Comparison of ENCODE assay signal across 9 mouse cellular contexts in the genomic region with DNA sequence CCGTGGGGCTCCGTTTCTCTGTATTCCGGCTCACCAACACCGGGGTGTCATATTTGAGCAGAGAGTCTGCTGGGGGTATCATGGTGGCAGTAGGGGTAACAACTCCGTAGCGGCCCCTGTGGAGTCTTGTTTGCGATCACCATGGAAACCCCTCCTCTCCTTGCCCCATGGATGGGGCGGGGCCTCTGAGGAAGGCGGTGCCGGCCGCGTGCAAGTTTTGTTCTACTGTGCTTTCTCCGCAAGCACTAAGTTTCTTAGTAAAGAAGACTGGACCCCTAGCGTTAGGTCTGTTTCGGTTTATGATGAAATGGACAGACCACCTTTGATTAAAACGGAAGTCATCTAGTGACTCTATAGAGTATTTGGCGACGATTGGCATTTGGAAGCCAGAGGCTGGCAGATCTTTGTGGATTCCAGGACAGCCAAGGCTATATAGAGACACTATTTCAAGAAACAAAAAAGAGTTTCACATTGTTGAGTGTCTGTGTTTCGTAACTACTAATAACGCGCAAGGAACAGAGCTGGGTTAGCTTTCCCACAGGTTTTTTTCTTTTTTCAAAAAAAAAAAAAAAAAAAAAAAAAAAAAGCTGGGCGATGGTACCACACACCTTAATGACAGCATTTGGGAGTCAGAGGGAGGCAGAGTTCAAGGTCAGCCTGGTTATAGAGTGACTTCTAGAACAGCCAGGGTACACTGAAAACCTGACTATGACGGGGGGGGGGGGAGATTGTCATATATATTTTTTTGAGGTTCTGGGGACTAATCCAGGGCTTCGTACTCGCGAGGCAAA. TPM values are rescaled to one million over a fixed set of nuclear protein-coding genes. Genes with fewer than 3 reads are reported as not detected.
DNase-seq lines count a peak whose midpoint lies in the region; ATAC-seq and TF ChIP-seq lines count a peak whose summit lies in the region.
"Had no signal": no experiment of that assay in that cellular context is flagged by ENCODE, and none has a peak within 500 bp of the region (broad histone marks: within the 10 kb centered on the region; RNA-seq: fewer than 3 reads in every experiment).

A gene (minus strand): TSS at position 187 of the 791 bp plus-strand sequence.

- no peak for TF ChIP-seq POLR2A in ES-Bruce4 (IDR thresholded peaks at IDR 0.05; ENCODE audit: insufficient read depth, low read length)
- no peak for TF ChIP-seq POLR2A in bone marrow macrophage, adult 2 months (IDR thresholded peaks at IDR 0.05; ENCODE audit: borderline replicate concordance, low read depth, low read length)

- peak; percentile 76 for DNase-seq in thymus, postnatal 14 days

- H3K4me2 ChIP-seq in heart, embryonic 15.5 days: peak within 1 kb of the TSS; percentile 88
- peak within 1 kb of the TSS; percentile 90 for H3K4me2 ChIP-seq in kidney, embryonic 16.5 days (replicated peaks; ENCODE audit: low read depth, low read length)
- peak within 1 kb of the TSS; percentile 89 for H3K4me2 ChIP-seq in lung, embryonic 16.5 days (ENCODE audit: low read depth, low read length)

- no peak for TF ChIP-seq EP300 in ES-Bruce4 (IDR thresholded peaks at IDR 0.05; ENCODE audit: insufficient read depth, low read depth, low read length)

- 4% methylated on average over 26 of the region's 26 CpGs for WGBS in heart, embryonic 15.5 days
- WGBS in kidney, embryonic 16.5 days: 2% methylated on average over 26 of the region's 26 CpGs
- 2% methylated on average over 26 of the region's 26 CpGs for WGBS in lung, embryonic 16.5 days

- H3K9ac ChIP-seq in ES-Bruce4 (ENCODE audit: low read depth, poor library complexity, severe bottlenecking): peak within 1 kb of the TSS; percentile 82
- H3K9ac ChIP-seq in heart, embryonic 15.5 days: peak within 1 kb of the TSS; percentile 84
- H3K9ac ChIP-seq in kidney, embryonic 16.5 days (replicated peaks; ENCODE audit: low read length): peak within 1 kb of the TSS; percentile 93
- peak within 1 kb of the TSS; percentile 94 for H3K9ac ChIP-seq in lung, embryonic 16.5 days (ENCODE audit: low read length)

- H3K36me3 ChIP-seq in ES-Bruce4 (ENCODE audit: control insufficient read depth, insufficient read depth, low read length, poor library complexity, severe bottlenecking): peaks cover 13% of the 10 kb centered on the region
- peaks cover 22% of the 10 kb centered on the region for H3K36me3 ChIP-seq in heart, embryonic 15.5 days
- peaks cover 13% of the 10 kb centered on the region for H3K36me3 ChIP-seq in kidney, embryonic 16.5 days (ENCODE audit: insufficient read depth, low read length)
- H3K36me3 ChIP-seq in lung, embryonic 16.5 days (ENCODE audit: control insufficient read depth, insufficient read depth, low read length): peaks cover 18% of the 10 kb centered on the region

- H3K4me3 ChIP-seq in ES-Bruce4 (ENCODE audit: low read depth, low read length): peak within 1 kb of the TSS; percentile 100
- H3K4me3 ChIP-seq in bone marrow macrophage, adult 2 months (ENCODE audit: insufficient read depth, low read length): peak within 1 kb of the TSS; percentile 91
- H3K4me3 ChIP-seq in heart, embryonic 15.5 days: peak within 1 kb of the TSS; percentile 78
- H3K4me3 ChIP-seq in kidney, embryonic 16.5 days (ENCODE audit: low read length): peak within 1 kb of the TSS; percentile 78
- H3K4me3 ChIP-seq in lung, embryonic 16.5 days (ENCODE audit: low read length): peak within 1 kb of the TSS; percentile 94

- TF ChIP-seq CTCF in ES-Bruce4 (IDR thresholded peaks at IDR 0.05; ENCODE audit: low read depth, low read length): no peak
- TF ChIP-seq CTCF in bone marrow macrophage, adult 2 months (IDR thresholded peaks at IDR 0.05; ENCODE audit: low read depth, low read length): no peak

- H3K27me3 ChIP-seq in ES-Bruce4 (ENCODE audit: control insufficient read depth, insufficient read depth, low read length, poor library complexity, severe bottlenecking): no peaks in the 10 kb centered on the region
- H3K27me3 ChIP-seq in heart, embryonic 15.5 days: no peaks in the 10 kb centered on the region
- no peaks in the 10 kb centered on the region for H3K27me3 ChIP-seq in kidney, embryonic 16.5 days (ENCODE audit: insufficient read depth, low read length)
- H3K27me3 ChIP-seq in lung, embryonic 16.5 days (ENCODE audit: control insufficient read depth, insufficient read depth, low read depth, low read length): no peaks in the 10 kb centered on the region

- no peak within 1 kb of the TSS for H3K27ac ChIP-seq in ES-Bruce4 (ENCODE audit: insufficient read depth, low read length)
- H3K27ac ChIP-seq in bone marrow macrophage, adult 2 months (ENCODE audit: insufficient read depth, low read depth, low read length): 0 out of 2 replicates have a peak within 1 kb of the TSS, but pooled peaks have one; percentile 22
- peak within 1 kb of the TSS; percentile 73 for H3K27ac ChIP-seq in heart, embryonic 15.5 days
- H3K27ac ChIP-seq in kidney, embryonic 16.5 days (ENCODE audit: low read length): peak within 1 kb of the TSS; percentile 51
- peak within 1 kb of the TSS; percentile 57 for H3K27ac ChIP-seq in lung, embryonic 16.5 days (ENCODE audit: low read length)

- ATAC-seq in erythroblast, adult 5-6 weeks (replicated peaks; ENCODE audit: low FRiP score, poor library complexity, severe bottlenecking): peak; percentile 47; the same call in 1 of the 2 replicates
- no peak for ATAC-seq in heart, embryonic 15.5 days (replicated peaks; ENCODE audit: insufficient number of reproducible peaks, insufficient read depth, low FRiP score, low read depth)
- ATAC-seq in kidney, embryonic 16.5 days (ENCODE audit: low FRiP score, low TSS enrichment): peak; percentile 46
- peak; percentile 64 for ATAC-seq in lung, embryonic 16.5 days (ENCODE audit: low read depth)
- peak; percentile 42 for ATAC-seq in neutrophil, adult 5-6 weeks (ENCODE audit: extremely low read depth, insufficient number of reproducible peaks, low FRiP score, poor library complexity, severe bottlenecking)

- H3K4me1 ChIP-seq in ES-Bruce4 (ENCODE audit: control insufficient read depth, insufficient read depth, low read length): no peaks in the 10 kb centered on the region
- H3K4me1 ChIP-seq in bone marrow macrophage, adult 2 months (ENCODE audit: control insufficient read depth, insufficient read depth, low read length): peaks cover 10% of the 10 kb centered on the region; the same call in 1 of the 2 replicates
- H3K4me1 ChIP-seq in heart, embryonic 15.5 days (replicated peaks): peaks cover 18% of the 10 kb centered on the region
- peaks cover 22% of the 10 kb centered on the region for H3K4me1 ChIP-seq in kidney, embryonic 16.5 days (ENCODE audit: insufficient read depth, low read length)
- peaks cover 9% of the 10 kb centered on the region for H3K4me1 ChIP-seq in lung, embryonic 16.5 days (replicated peaks; ENCODE audit: control insufficient read depth, insufficient read depth, low read length)

- H3K9me3 ChIP-seq in ES-Bruce4 (replicated peaks; ENCODE audit: control insufficient read depth, insufficient read depth, low read length, poor library complexity, severe bottlenecking): no peaks in the 10 kb centered on the region
- no peaks in the 10 kb centered on the region for H3K9me3 ChIP-seq in heart, embryonic 15.5 days (replicated peaks)
- H3K9me3 ChIP-seq in kidney, embryonic 16.5 days (ENCODE audit: low read length): no peaks in the 10 kb centered on the region
- H3K9me3 ChIP-seq in lung, embryonic 16.5 days (ENCODE audit: control insufficient read depth, low read length): no peaks in the 10 kb centered on the region

RNA-seq across cellular contexts. Expression of the gene that starts here (rescaled TPM):
- not detected in 2 replicates for polyA plus RNA-seq in ES-Bruce4 (2011; ENCODE audit: insufficient read depth, insufficient read length, low read depth, missing spikeins)
- polyA plus RNA-seq in bone marrow macrophage, adult 2 months (2012; ENCODE audit: insufficient read depth, insufficient read length, missing spikeins): 0.37 TPM in 1 of 2 replicates, not detected in the other
- total RNA-seq in erythroblast, adult 5-6 weeks (2015; ENCODE audit: low replicate concordance): not detected in 2 replicates
- not detected in 2 replicates for total RNA-seq in erythroblast, adult 5-6 weeks (2017; ENCODE audit: low replicate concordance)
- polyA plus RNA-seq in heart, embryonic 15.5 days (2015; fragmentation: Nextera tagmentation; extraction: Ambion mirVana): 0.16 and 0.39 TPM in 2 replicates
- polyA plus RNA-seq in kidney, embryonic 16.5 days (2015; fragmentation: Nextera tagmentation; extraction: Ambion mirVana): 0.11 and 0.13 TPM in 2 replicates
- 4.6 and 6.6 TPM in 2 replicates for polyA plus RNA-seq in lung, embryonic 16.5 days (2015; fragmentation: Nextera tagmentation; extraction: Ambion mirVana)
- total RNA-seq in neutrophil, adult 5-6 weeks (2017): 0.23 and 0.49 TPM in 2 replicates
- total RNA-seq: gastrocnemius, postnatal 4 days had no signal

Comparison
In these comparisons a context has a peak if more than half of its experiments do, and no peak if none do; other contexts are left out.
1. Peak in ATAC-seq in erythroblast, adult 5-6 weeks; RNA of the gene not detected or under 1 TPM.
2. Peak in ATAC-seq, H3K4me3 ChIP-seq, H3K27ac ChIP-seq, H3K9ac ChIP-seq and H3K4me2 ChIP-seq in kidney, embryonic 16.5 days; RNA of the gene not detected or under 1 TPM.
3. Peak in ATAC-seq in neutrophil, adult 5-6 weeks; RNA of the gene not detected or under 1 TPM.